Mouse (Mus musculus) WW6 (cell line): ENCODE data around the gene Cdipt.

ENCODE experiments used
- DNase-seq: peaks from one replicate; pipeline ENCODE4 v3.0.0-alpha.2; 2013; ENCODE audit warnings: low read depth, low spot score

The Cdipt gene

DNA sequence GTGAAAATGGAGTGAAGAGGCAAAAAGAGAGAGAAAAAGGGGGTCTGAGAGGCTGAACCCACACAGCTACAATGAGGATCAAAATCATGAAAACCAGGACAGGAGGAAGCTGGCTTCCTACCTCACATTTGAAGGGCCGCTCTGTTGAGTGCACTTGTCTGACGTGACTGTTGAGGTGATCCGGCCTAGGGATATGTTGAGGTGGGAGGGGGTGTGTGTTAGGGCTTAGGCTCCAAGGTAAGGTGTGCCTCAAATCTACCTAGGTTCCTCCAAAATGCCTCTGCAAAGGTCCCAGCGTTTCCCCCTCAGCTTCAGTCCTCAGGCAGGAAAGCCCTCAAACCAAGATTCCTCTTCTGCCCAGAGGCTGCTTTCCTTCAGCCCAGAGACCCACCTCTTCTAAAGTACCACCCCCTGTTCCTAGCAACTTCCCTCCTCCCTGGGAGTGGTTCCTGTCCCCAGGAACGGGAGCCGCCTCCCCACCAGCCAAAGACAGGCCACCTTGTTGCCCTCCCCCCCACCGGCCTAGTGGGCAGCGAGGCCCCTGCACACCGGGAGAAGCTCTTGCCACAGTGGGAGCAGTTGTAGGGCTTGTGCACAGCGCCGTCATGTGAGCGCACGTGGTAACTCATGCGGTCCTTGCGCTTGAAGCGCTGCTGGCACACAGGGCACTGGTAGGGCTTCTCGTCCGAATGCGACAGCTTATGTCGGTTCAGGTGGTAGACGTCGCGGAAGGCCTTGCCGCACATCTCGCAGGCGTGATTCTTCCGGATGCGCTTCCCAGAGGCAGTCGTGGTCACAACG lies 49.2 kb downstream of the Cdipt start:
- no peak for DNase-seq

DNA sequence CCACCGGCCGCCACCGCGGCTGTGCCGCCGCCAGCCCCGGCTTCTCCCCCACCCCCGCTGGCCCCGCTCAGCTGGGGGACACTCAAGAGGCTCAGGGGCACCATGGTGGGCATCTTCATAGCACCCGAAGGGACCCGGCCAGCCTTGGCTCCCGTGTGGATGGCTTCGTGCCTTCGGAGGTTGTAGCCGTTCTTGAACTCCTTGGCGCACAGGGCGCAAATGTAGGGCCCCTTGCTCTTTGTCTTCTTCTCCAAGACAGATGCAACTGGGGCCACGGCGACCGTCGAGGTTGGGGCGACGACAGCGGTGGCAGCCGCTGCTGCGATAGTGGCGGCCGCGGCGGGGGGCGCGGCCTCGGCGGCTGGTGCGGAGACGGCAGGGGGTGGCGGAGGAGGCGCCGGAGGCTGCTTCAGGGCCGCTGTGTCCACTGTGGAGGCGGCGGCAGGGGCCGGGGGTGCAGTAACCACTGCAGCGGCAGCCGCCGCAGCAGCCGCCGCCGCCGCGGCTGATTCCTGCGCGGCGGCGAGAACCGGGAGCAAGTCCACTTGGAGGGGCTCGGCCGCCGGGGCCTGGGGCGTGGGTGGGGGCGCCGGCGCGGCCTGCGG lies 49.9 kb downstream of the Cdipt start:
- DNase-seq = no peak

DNA sequence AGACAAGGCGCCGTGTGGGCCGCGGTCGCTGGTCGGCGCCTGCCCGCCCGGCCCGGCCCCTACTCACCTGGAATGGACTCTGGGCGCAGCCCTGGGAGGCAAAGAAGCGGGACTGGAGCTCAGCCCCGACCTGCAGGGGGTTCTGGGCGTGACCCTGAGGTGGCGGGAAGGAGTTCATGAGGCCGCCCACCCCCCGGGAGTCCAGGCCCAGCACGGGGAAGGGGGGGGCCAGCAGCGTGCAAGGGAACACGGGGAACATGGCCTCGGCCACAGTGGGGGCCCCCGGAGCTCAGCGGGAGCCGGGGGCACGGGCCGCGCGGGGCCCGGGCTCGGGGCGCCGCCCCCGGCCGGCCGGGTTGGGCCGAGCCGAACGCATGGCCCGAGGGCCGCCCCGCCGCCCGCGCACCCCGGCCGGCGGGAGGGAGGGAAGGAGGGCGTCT lies 50.5 kb downstream of the Cdipt start:
- DNase-seq = no peak

DNA sequence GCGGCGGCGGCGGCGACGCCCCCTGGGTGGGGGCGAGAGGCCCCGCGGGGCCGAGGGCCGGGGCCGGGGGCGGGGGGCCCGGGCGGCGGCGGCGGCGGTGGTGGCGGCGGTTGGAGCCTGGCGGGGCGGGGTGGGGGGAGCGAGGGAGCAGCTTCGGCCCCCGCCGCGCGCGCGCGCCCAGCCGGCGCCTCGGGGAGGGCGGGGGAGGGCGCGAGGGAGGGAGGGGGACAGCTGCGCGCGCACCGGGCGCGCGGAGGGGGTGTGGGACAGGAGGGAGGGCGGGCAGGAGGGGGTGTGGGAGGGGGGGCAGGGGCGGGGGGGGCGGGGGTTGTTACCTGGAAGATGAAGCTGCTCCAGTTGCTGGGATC lies 50.9 kb downstream of the Cdipt start:
- no peak for DNase-seq

DNA sequence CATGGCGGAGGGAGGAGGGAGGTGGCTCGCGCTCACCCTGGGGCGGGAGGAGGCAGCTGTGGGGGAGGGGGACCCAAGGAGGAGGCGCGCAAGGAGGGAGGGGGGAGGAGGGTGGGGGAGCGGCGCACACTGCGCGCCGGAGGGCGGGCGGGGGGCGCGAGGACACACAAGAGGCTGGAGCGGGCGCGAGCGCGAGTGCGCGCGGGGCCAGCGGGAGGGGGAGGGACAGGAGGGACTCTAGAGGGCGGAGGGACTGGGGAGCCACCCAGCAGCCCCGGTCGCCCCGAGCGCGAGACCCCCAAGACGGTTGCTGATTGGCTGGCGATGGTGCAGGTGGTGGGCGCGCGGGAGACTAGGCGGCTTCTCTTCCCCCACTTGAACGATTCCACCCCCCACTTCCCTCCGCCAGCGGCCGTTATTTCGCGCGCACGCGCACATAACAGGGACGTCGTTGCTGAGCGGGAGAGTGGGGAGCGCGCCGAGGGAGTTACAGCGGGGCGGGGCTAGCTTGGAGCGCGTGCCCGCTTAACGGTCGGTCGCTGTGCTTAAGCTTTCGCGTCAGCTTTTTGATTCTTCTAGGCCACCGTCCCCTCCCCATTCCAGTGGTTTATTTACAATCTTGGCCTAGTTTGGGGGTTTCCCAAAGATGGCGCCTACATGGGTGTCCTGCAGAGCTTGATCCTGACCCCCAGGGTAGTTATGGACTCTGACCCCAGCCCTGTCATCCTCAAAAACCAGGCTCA lies 51.4 kb downstream of the Cdipt start, which contains the start of gene Maz:
Gene Maz, minus strand, starts transcription at position 54 of the 743 bp plus-strand sequence.
- peak; percentile 98 for DNase-seq

DNA sequence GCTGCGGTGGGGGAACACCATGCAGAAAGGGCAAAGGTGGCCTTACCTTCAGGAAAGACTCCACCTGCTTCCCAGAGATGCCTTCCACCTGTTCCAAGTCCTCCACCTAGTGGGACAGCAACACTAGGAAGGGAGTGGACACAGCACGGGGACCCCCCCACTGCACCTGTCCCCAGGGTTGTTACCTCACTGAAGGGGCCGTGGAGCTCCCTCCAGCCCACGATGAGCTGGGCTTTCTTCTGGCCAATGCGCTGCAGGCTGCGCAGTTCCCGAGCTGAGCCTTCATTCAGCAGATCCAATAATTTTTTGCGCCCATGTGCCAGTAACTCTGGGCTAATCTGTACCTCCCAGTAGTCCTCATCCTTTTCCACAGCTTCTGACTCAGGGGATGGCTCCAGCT lies 52.2 kb downstream of the Cdipt start:
- DNase-seq = no peak
